Mouse (Mus musculus): ENCODE data around the gene Ncs1.

DNA sequence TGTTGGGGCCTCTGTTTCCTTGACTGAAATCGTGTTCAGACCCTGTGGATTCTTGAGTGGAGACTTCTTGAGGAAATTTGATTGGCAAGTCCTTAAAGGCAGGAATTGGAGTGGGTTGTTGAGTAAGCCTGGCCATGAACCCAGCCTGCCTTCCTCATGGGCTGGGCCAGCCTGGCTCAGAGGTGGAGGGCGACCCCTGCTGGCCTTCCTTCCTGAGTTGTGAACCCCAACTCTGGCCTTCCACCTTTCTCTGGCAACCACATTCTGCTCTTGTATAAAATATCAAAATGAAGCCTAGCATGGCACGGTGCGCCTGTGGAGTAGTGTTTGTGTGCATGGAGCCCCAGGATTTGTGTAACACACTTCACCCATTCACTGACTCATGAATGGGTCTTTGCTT lies 60.1 kb downstream of the Ncs1 start:
- peak; percentile 59 for TF ChIP-seq CTCF (IDR thresholded peaks at IDR 0.05; ENCODE audit: low read depth)
- no peak for TF ChIP-seq EP300 (IDR thresholded peaks at IDR 0.05; ENCODE audit: low read depth)

Data from liver, postnatal 0 days (tissue).